Mouse (Mus musculus) intestine, postnatal 0 days (tissue): Measurements from ENCODE around the gene Adam10. TPM values are rescaled to one million over a fixed set of nuclear protein-coding genes. Genes with fewer than 3 reads are reported as not detected.

ENCODE experiments used
- ATAC-seq: fragments of 200-750 bp; cut with Nextera tagmentation; 2 replicates; pipeline ENCODE4 v1.8.0; 2017; ENCODE audit warnings: mild to moderate bottlenecking, moderate TSS enrichment, moderate library complexity
- H3K27ac ChIP-seq: fragments of 300-500 bp; sonication (generic); 2 replicates; pipeline ENCODE4 v1.5.1; 2014; ENCODE audit warnings: mild to moderate bottlenecking, low read depth, low read length, moderate library complexity
- H3K27me3 ChIP-seq: fragments of 300-500 bp; sonication (generic); replicated peaks from 2 replicates; pipeline ENCODE4 v1.6.1; 2014; ENCODE audit warnings: low read length, mixed read lengths; ENCODE audit not compliant: control insufficient read depth, insufficient read depth
- H3K36me3 ChIP-seq: fragments of 300-500 bp; sonication (generic); 2 replicates; pipeline ENCODE4 v1.6.1; 2014; ENCODE audit warnings: mild to moderate bottlenecking, moderate library complexity; ENCODE audit not compliant: control insufficient read depth, insufficient read depth
- H3K4me1 ChIP-seq: fragments of 300-500 bp; sonication (generic); replicated peaks from 2 replicates; pipeline ENCODE4 v1.6.1; 2014; ENCODE audit warnings: antibody characterized with exemption, low read length, mixed read lengths; ENCODE audit not compliant: control insufficient read depth, insufficient read depth
- H3K4me2 ChIP-seq: fragments of 300-500 bp; sonication (generic); replicated peaks from 2 replicates; pipeline ENCODE4 v1.6.1; 2014; ENCODE audit warnings: low read depth, mild to moderate bottlenecking, moderate library complexity
- H3K4me3 ChIP-seq: fragments of 300-500 bp; sonication (generic); 2 replicates; pipeline ENCODE4 v1.5.1; 2014; ENCODE audit warnings: low read depth, low read length
- H3K9ac ChIP-seq: fragments of 300-500 bp; sonication (generic); 2 replicates; pipeline ENCODE4 v1.6.1; 2014; ENCODE audit warnings: mild to moderate bottlenecking, low read depth, low read length
- H3K9me3 ChIP-seq: fragments of 300-500 bp; sonication (generic); 2 replicates; pipeline ENCODE4 v1.6.1; 2016; ENCODE audit warnings: mixed run types; ENCODE audit not compliant: control insufficient read depth
- CTCF ChIP-seq: sonication (generic); IDR thresholded peaks from 2 replicates; pipeline ENCODE4 v1.5.1; 2016; ENCODE audit warnings: low read depth, mild to moderate bottlenecking, control low read depth, antibody characterized with exemption, moderate library complexity
- WGBS: fragments of 180-500 bp; shearing (Covaris S2); extraction: QIAGEN DNeasy Blood & Tissue Kit; methylation state at CpG from one replicate; pipeline ENCODE4 v1.1.7; 2014; 5-methylcytosine and 5-hydroxymethylcytosine counted together
- polyA plus RNA-seq: library from polyadenylated mRNA; unstranded; fragments of >200 nt; fragmentation: Nextera tagmentation; extraction: Ambion mirVana; gene quantifications from 2 replicates; pipeline ENCODE4 v1.2.1, GENCODE M21; 2015

Gene Adam10
- polyA plus RNA-seq, 1 experiment from 2014 or later, result 33.5 TPM

GRCm38 (mm10) chr9:70801761-70802160, 123.0 kb downstream of the Adam10 start:
- 86% methylated on average over 3 of the region's 3 CpGs for WGBS

DNA sequence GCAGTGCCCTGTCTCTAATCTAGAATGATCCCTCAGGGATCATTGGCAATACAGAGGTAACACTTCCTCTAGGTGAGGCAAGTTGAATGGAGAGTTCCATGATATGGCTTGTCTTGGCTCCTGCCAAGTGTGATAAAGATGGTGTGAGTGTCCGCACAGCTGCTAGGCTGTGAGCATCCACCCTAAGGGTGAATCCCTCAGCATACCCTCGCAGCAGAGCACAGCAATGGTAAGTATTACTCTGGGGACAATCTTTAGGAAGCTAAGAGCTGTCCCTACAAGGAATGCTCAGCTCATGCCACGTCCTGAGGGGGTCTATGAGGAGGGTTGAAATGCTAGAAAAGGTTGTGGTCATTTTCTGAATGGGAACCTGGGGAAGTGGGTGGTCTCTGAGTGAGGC, 124.0 kb downstream of the Adam10 start:
- H3K9ac ChIP-seq, result no peak overlapping the region
- no peaks in the 10 kb centered on the region for H3K27me3 ChIP-seq
- no peaks in the 10 kb centered on the region for H3K36me3 ChIP-seq
- H3K27ac ChIP-seq, result no peak overlapping the region
- TF ChIP-seq CTCF, result no peak
- WGBS, result 81% methylated on average over 3 of the region's 3 CpGs
- no peak for ATAC-seq
- no peak overlapping the region for H3K4me3 ChIP-seq
- no peaks in the 10 kb centered on the region for H3K9me3 ChIP-seq
- no peak overlapping the region for H3K4me2 ChIP-seq
- H3K4me1 ChIP-seq, result no peaks in the 10 kb centered on the region

More at GRCm38 (mm10) chr9:70801761-70802160, 123.0 kb downstream of the Adam10 start:
- no peak overlapping the region for H3K4me3 ChIP-seq
- no peaks in the 10 kb centered on the region for H3K36me3 ChIP-seq
- H3K4me2 ChIP-seq, result no peak overlapping the region
- no peak overlapping the region for H3K27ac ChIP-seq
- no peak for TF ChIP-seq CTCF
- no peaks in the 10 kb centered on the region for H3K27me3 ChIP-seq
- H3K9ac ChIP-seq, result no peak overlapping the region
- no peaks in the 10 kb centered on the region for H3K4me1 ChIP-seq
- H3K9me3 ChIP-seq, result no peaks in the 10 kb centered on the region
- no peak; the same call in 1 of the 2 replicates for ATAC-seq

DNA sequence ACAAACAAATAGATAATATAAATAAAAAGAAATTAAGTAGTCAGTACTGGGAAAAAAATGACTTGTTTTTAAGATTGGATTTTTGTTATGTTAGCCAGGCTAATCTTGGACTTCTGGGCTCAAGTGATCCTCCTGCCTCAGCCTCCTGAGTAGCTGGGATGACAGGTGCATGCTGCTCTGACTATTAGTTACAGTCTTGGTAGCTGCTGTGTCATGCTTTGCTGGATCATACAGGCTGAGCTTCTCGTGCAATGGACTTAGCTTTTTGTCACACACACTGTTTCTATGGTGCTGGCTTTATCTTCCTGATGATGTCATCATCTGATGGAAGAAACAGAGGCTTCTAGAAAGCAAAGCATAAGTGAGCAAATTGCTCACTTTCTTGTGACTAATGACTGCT, 127.3 kb downstream of the Adam10 start:
- no peak overlapping the region for H3K4me2 ChIP-seq
- no peaks in the 10 kb centered on the region for H3K36me3 ChIP-seq
- no peaks in the 10 kb centered on the region for H3K27me3 ChIP-seq
- no peaks in the 10 kb centered on the region for H3K4me1 ChIP-seq
- TF ChIP-seq CTCF, result no peak
- H3K27ac ChIP-seq, result no peak overlapping the region
- 38% methylated on average over 1 of the region's 1 CpGs for WGBS
- H3K9ac ChIP-seq, result no peak overlapping the region
- H3K9me3 ChIP-seq, result no peaks in the 10 kb centered on the region
- H3K4me3 ChIP-seq, result no peak overlapping the region
- ATAC-seq, result peak; percentile 80

GRCm38 (mm10) chr9:70807714-70808113, 128.9 kb downstream of the Adam10 start:
- H3K36me3 ChIP-seq, result no peaks in the 10 kb centered on the region
- no peaks in the 10 kb centered on the region for H3K4me1 ChIP-seq
- 62% methylated on average over 11 of the region's 11 CpGs for WGBS
- ATAC-seq, result no peak
- TF ChIP-seq CTCF, result no peak
- H3K9me3 ChIP-seq, result no peaks in the 10 kb centered on the region
- no peak overlapping the region for H3K4me2 ChIP-seq
- H3K9ac ChIP-seq, result no peak overlapping the region
- H3K4me3 ChIP-seq, result no peak overlapping the region
- H3K27ac ChIP-seq, result no peak overlapping the region
- H3K27me3 ChIP-seq, result no peaks in the 10 kb centered on the region

DNA sequence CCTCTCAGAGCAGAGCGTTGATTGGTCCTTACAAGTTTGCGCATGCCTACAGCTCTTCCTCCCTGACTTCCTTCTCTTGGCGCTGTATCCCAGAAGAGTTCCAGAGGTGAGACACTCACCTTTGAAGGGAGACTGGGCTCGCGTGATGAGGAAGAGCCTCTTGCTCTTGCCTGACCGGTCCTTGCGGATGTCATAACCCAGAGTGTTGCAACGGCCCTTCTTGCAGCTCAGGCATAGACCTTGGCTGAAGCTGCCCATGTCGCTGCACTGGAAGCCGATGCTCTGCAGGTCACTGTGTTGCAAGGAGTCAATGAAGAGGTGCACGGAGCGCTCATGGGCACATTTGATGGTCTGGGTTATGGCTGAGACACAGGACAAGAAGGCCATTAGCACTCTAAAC, 133.8 kb downstream of the Adam10 start:
- no peak overlapping the region for H3K4me2 ChIP-seq
- no peaks in the 10 kb centered on the region for H3K4me1 ChIP-seq
- 93% methylated on average over 12 of the region's 12 CpGs for WGBS
- no peak overlapping the region for H3K9ac ChIP-seq
- H3K27me3 ChIP-seq, result no peaks in the 10 kb centered on the region
- H3K9me3 ChIP-seq, result no peaks in the 10 kb centered on the region
- no peak for TF ChIP-seq CTCF
- no peaks in the 10 kb centered on the region for H3K36me3 ChIP-seq
- no peak overlapping the region for H3K4me3 ChIP-seq
- ATAC-seq, result no peak
- no peak overlapping the region for H3K27ac ChIP-seq

DNA sequence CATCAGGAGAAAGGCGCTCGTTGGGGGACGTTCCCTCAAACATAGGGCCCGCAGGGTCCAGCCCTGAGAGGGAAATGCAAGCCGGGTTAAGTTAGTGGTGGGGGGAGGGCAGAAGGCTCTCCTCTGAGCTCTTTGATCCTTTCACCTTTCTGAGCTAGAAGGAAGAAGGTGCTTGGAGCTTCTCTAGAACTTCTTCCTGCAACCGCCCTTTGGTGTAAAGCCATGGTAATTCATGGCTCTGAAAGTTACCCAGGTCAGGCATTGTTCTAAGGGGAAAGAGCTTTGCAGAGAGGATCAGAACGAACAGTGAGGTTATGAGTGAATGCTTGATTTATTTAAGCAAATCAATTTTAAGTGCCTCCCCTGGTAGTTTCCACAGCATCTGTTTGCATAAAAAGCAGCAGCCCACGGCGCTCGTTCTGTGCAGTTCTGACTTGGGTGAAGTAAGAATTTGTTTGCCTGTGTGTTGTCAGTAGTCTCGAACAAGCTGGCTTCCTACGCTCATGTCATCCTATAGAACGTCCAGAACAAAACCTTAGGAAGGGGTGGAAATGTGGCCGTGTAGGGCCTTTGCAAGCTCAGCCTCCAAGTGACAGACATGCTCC, 138.0 kb downstream of the Adam10 start:
- Histone ChIP-seq H3K36me3 (no peaks in the 10 kb centered on the region), H3K4me1 (no peaks in the 10 kb centered on the region), H3K9ac (no peak overlapping the region), H3K4me2 (no peak overlapping the region), H3K27ac (no peak overlapping the region), H3K9me3 (no peaks in the 10 kb centered on the region), H3K4me3 (no peak overlapping the region), H3K27me3 (no peaks in the 10 kb centered on the region)
- ATAC-seq, result no peak
- WGBS, result 71% methylated on average over 14 of the region's 14 CpGs
- TF ChIP-seq CTCF, result no peak

DNA sequence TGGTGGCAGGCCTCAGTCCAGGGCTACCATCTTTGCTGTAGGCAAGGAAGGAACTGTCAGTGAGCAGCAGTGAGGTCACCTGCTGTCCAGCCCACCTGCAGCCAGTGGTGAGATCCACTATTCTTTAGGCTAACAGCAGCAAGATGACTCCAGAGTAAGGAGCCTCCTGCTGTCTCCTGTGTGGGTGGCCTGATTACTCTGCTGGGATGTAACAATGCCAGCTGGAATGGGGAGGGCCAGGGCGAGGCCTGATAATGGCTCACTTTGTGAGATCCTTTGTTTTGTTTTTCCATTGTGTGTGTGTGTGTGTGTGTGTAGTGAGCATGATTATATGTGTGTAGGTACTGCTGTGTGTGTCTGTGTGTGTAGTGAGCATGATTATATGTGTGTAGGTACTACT, 138.6 kb downstream of the Adam10 start:
- 55% methylated on average over 1 of the region's 1 CpGs for WGBS
- no peak overlapping the region for H3K27ac ChIP-seq
- no peak for ATAC-seq

More for the DNA sequence above, 138.6 kb downstream of the Adam10 start:
- Histone ChIP-seq H3K27me3 (no peaks in the 10 kb centered on the region), H3K9me3 (no peaks in the 10 kb centered on the region), H3K36me3 (no peaks in the 10 kb centered on the region), H3K9ac (no peak overlapping the region), H3K4me1 (no peaks in the 10 kb centered on the region), H3K4me2 (no peak overlapping the region), H3K4me3 (no peak overlapping the region)
- no peak for TF ChIP-seq CTCF
